Mouse (Mus musculus) lung, embryonic 15.5 days (tissue): ENCODE results near the gene Borcs5. TPM values are rescaled to one million over a fixed set of nuclear protein-coding genes. Genes with fewer than 3 reads are reported as not detected.
A peak's percentile ranks its signal among the peaks of the same experiment; 100 is the strongest.

Source experiments
- ATAC-seq: fragments of 200-750 bp; cut with Nextera tagmentation; 2 replicates; pipeline ENCODE4 v1.8.0; 2017; ENCODE audit warnings: moderate number of reproducible peaks, borderline replicate concordance; ENCODE audit not compliant: low FRiP score, low TSS enrichment; ENCODE audit errors: extremely low read depth
- H3K27ac ChIP-seq: fragments of 300-500 bp; sonication (generic); 2 replicates; pipeline ENCODE4 v1.5.1; 2015; ENCODE audit warnings: moderate library complexity, mild to moderate bottlenecking, inconsistent platforms
- H3K27me3 ChIP-seq: fragments of 300-500 bp; sonication (generic); 2 replicates; pipeline ENCODE4 v1.6.1; 2015; ENCODE audit warnings: inconsistent platforms
- H3K36me3 ChIP-seq: fragments of 300-500 bp; sonication (generic); 2 replicates; pipeline ENCODE4 v1.6.1; 2015; ENCODE audit warnings: inconsistent platforms
- H3K4me1 ChIP-seq: fragments of 300-500 bp; sonication (generic); 2 replicates; pipeline ENCODE4 v1.6.1; 2015; ENCODE audit warnings: inconsistent platforms
- H3K4me2 ChIP-seq: fragments of 300-500 bp; sonication (generic); 2 replicates; pipeline ENCODE4 v1.6.1; 2015; ENCODE audit warnings: inconsistent platforms, mild to moderate bottlenecking, moderate library complexity
- H3K4me3 ChIP-seq: fragments of 300-500 bp; sonication (generic); 2 replicates; pipeline ENCODE4 v1.5.1; 2015; ENCODE audit warnings: mild to moderate bottlenecking, inconsistent platforms
- H3K9ac ChIP-seq: fragments of 300-500 bp; sonication (generic); 2 replicates; pipeline ENCODE4 v1.6.1; 2015; ENCODE audit warnings: inconsistent platforms
- H3K9me3 ChIP-seq: fragments of 300-500 bp; sonication (generic); 2 replicates; pipeline ENCODE4 v1.6.1; 2016; ENCODE audit warnings: inconsistent platforms
- WGBS: fragments of 180-500 bp; shearing (Covaris S2); methylation state at CpG from one replicate; pipeline ENCODE4 v1.1.7; 2015; 5-methylcytosine and 5-hydroxymethylcytosine counted together
- polyA plus RNA-seq: library from polyadenylated mRNA; unstranded; fragments of >200 nt; fragmentation: Nextera tagmentation; extraction: Ambion mirVana; gene quantifications from 2 replicates; pipeline ENCODE4 v1.2.1, GENCODE M21; 2015

Borcs5 gene
- polyA plus RNA-seq = 13.4 and 15.9 TPM in 2 replicates

DNA sequence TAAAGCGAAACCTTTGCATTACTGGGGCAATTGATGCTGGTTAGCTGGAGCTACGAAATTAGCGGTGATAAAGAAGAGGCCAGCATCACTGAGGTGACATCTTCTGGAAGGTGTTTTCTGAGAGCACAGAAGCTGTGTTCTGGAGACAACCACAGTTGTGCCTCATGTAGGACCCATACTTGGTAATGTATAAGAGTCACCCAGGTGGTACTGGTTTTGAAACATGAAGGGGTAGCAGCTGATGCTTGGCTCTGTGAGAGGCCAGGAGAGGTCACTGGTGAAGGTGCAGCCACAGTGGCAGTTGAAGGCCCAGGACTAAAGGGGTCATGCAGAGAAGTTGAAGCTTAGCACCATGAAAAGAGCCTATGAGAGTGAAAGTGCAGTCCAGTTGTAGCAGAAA, at the start of gene Borcs5:
Borcs5 (plus strand) TSS at position 301 of the 400 bp plus-strand sequence.
- WGBS = 86% methylated on average over 3 of the region's 3 CpGs
- no peak for ATAC-seq
- Histone ChIP-seq H3K9ac (no peak within 1 kb of the TSS), H3K9me3 (no peaks in the 10 kb centered on the region), H3K27ac (no peak within 1 kb of the TSS), H3K4me1 (peaks cover 9% of the 10 kb centered on the region; the same call in 1 of the 2 replicates), H3K36me3 (no peaks in the 10 kb centered on the region), H3K27me3 (no peaks in the 10 kb centered on the region), H3K4me2 (no peak within 1 kb of the TSS), H3K4me3 (no peak within 1 kb of the TSS)

DNA sequence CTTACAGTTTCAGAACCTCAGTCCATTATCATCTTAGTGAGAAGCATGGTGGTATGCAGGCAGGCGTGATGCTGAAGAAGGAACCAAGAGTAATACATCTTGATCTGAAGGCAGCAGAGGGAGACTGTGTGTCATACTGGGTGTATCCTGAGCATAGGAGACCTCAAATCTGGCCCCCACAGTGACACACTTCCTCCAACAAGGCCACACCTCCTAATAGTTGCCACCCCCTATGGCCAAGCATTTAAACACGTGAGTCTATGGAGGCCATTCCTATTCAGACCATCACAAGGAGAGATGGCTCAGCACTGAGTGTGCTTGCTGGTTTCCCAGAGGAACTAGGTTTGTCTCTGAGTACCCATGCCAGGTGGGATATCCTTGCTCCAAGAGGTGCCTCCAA, 47.7 kb upstream of the Borcs5 start:
- ATAC-seq = no peak
- Histone ChIP-seq H3K4me1 (0 out of 2 replicates have a peak, but pooled peaks cover 2% of the 10 kb centered on the region), H3K4me2 (no peak overlapping the region), H3K27me3 (no peaks in the 10 kb centered on the region), H3K4me3 (no peak overlapping the region), H3K36me3 (no peaks in the 10 kb centered on the region), H3K27ac (no peak overlapping the region), H3K9me3 (no peaks in the 10 kb centered on the region), H3K9ac (no peak overlapping the region)
- WGBS = 84% methylated on average over 2 of the region's 2 CpGs

DNA sequence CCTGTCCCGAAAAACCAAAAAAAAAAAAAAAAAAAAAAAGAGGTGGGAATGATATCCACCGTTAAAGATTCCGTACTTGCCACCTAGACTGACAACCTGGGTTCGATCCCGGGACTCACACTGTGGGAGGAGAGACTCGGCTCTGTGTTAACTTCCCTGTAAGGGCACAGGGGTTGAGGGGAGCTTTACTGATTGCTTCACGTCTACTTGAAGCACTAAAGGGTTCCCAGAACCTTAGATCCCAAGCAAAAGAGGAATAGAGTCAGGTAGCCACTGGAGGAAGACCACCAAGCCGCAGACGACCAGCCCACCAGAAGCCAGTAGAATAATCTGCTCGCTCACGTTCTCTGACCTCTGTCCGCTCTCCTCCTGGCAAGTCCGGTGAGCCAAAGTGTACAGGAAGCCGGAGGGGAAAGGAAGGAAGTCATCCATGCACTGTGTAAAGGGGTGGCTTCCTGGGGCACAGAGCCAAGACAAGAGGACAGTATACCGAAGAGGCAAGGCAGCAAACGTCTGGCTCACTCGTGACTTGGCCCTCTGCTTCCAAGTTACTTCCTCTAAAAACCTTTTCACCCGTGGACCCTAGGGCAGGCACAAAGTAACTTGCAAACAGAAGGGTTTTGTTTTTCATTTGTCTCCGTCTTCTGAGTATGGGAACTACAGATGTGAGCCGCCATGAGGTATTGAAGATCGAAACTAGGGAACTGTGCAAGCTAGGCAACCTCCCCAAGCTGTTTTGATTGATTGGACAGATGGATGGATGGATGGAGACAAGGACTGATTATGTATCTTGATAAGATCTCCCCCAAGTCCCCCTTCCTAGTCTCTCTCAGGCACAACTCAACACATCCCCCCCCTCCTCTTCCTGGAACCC, 44.5 kb upstream of the Borcs5 start:
- ATAC-seq = 0 out of 2 replicates have a peak, but pooled peaks have one; percentile 69

DNA sequence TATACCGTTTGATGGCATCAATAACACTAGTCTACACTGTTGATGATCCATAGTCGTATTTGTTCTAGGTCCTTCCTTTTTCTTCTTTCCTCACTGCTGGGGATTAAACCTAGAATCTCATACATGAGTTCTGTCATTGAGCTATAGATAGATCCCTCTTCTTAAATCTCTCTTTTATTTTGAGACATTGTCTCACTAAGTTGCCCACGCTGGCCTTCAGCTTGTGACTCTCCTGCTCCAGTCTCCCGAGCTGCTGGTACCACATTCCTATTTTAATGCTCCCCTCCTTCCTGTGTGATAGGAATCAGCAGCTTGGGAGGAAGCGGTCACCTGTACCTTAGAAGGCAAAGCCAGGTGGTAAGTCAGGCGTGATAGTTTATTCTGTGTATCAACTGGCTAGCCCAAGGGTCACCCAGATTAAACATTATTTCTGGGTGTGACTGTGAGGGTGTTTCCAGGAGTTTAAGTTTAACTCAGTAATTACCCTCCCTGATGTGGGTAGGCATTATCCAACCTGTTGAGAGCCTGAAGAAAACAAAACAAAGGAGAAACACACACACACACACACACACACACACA, 41.6 kb upstream of the Borcs5 start:
- Histone ChIP-seq H3K4me1 (peaks cover 8% of the 10 kb centered on the region; the same call in 1 of the 2 replicates), H3K27me3 (no peaks in the 10 kb centered on the region), H3K27ac (no peak overlapping the region), H3K9me3 (no peaks in the 10 kb centered on the region), H3K36me3 (no peaks in the 10 kb centered on the region), H3K4me3 (no peak overlapping the region), H3K9ac (no peak overlapping the region), H3K4me2 (no peak overlapping the region)
- 65% methylated on average over 6 of the region's 6 CpGs for WGBS
- no peak for ATAC-seq

More for the DNA sequence above, 44.5 kb upstream of the Borcs5 start:
- Histone ChIP-seq H3K4me3 (no peak overlapping the region), H3K9me3 (no peaks in the 10 kb centered on the region), H3K27me3 (no peaks in the 10 kb centered on the region), H3K9ac (no peak overlapping the region), H3K4me1 (0 out of 2 replicates have a peak, but pooled peaks cover 2% of the 10 kb centered on the region), H3K4me2 (peak overlapping the region; percentile 22), H3K27ac (no peak overlapping the region), H3K36me3 (no peaks in the 10 kb centered on the region)
- 49% methylated on average over 21 of the region's 21 CpGs for WGBS

- ATAC-seq = no peak
- Histone ChIP-seq H3K27ac (no peak overlapping the region), H3K4me2 (no peak overlapping the region), H3K4me3 (no peak overlapping the region), H3K9ac (no peak overlapping the region), H3K36me3 (no peaks in the 10 kb centered on the region), H3K27me3 (no peaks in the 10 kb centered on the region), H3K4me1 (peaks cover 8% of the 10 kb centered on the region; the same call in 1 of the 2 replicates), H3K9me3 (no peaks in the 10 kb centered on the region)
- 44% methylated on average over 1 of the region's 1 CpGs for WGBS
These were observed 40.1 kb upstream of the Borcs5 start for GRCm38 (mm10) chr6:134599239-134599638.

- Histone ChIP-seq H3K27me3 (no peaks in the 10 kb centered on the region), H3K9ac (no peak overlapping the region), H3K4me3 (no peak overlapping the region), H3K9me3 (no peaks in the 10 kb centered on the region), H3K36me3 (no peaks in the 10 kb centered on the region), H3K27ac (no peak overlapping the region), H3K4me1 (peaks cover 6% of the 10 kb centered on the region; the same call in 1 of the 2 replicates), H3K4me2 (no peak overlapping the region)
- no peak for ATAC-seq
- WGBS = 62% methylated on average over 7 of the region's 7 CpGs
These were observed 38.2 kb upstream of the Borcs5 start for GRCm38 (mm10) chr6:134601130-134601529.

DNA sequence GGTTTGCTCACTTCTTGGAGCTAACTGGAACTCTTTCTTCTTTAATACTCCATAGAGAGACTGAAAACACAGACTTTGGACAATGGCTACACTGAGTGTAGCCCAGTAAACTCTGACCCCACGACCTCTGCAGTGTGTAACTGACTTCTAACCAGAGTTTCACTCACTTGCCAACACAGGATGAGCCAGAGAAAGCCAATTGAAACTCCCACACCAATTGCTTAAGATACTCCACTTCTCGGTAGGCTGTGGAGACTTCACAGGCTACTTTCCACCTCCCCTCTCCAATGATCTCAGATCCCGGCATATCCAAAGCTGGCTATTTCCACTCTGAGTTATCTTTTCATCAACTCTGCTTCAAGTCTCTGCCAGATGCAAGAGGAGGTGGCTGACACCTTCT, 37.5 kb upstream of the Borcs5 start:
- peaks cover 13% of the 10 kb centered on the region for H3K4me1 ChIP-seq
- ATAC-seq = no peak
- H3K27me3 ChIP-seq = no peaks in the 10 kb centered on the region
- H3K36me3 ChIP-seq = no peaks in the 10 kb centered on the region
- H3K9ac ChIP-seq = no peak overlapping the region
- H3K4me2 ChIP-seq = no peak overlapping the region
- no peak overlapping the region for H3K27ac ChIP-seq
- no peak overlapping the region for H3K4me3 ChIP-seq
- WGBS = 27% methylated on average over 3 of the region's 3 CpGs
- no peaks in the 10 kb centered on the region for H3K9me3 ChIP-seq

- ATAC-seq = no peak
- H3K9ac ChIP-seq = no peak overlapping the region
- WGBS = 34% methylated on average over 10 of the region's 10 CpGs
- peaks cover 19% of the 10 kb centered on the region for H3K4me1 ChIP-seq
- H3K27ac ChIP-seq = no peak overlapping the region
- no peak overlapping the region for H3K4me2 ChIP-seq
- no peak overlapping the region for H3K4me3 ChIP-seq
- H3K27me3 ChIP-seq = no peaks in the 10 kb centered on the region
- no peaks in the 10 kb centered on the region for H3K9me3 ChIP-seq
- H3K36me3 ChIP-seq = no peaks in the 10 kb centered on the region
These were observed 36.8 kb upstream of the Borcs5 start for GRCm38 (mm10) chr6:134602371-134603003.

DNA sequence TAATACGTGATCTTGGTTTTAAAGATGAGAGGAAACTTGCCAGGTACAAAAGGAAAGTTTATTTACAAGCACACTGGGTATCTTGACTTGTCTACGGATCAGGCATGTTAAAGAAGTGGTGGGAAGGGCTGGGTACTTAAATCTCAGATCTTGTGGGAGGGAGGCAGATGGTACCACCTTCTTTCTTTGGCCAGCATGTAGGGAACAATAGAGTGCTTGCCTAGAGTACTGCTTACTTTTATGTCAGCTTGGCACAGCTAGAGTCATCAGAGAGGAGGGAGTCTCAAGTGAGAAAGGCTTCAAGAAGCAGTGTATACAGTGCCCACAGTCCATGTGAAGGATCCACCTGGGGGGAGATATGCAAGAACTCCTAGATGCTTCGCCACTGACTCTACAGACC, 34.1 kb upstream of the Borcs5 start:
- H3K36me3 ChIP-seq = no peaks in the 10 kb centered on the region
- no peaks in the 10 kb centered on the region for H3K27me3 ChIP-seq
- no peak overlapping the region for H3K4me3 ChIP-seq
- H3K9ac ChIP-seq = no peak overlapping the region
- H3K9me3 ChIP-seq = no peaks in the 10 kb centered on the region
- WGBS = 79% methylated on average over 3 of the region's 3 CpGs
- no peak overlapping the region for H3K4me2 ChIP-seq
- H3K4me1 ChIP-seq = peaks cover 21% of the 10 kb centered on the region
- no peak for ATAC-seq
- no peak overlapping the region for H3K27ac ChIP-seq

DNA sequence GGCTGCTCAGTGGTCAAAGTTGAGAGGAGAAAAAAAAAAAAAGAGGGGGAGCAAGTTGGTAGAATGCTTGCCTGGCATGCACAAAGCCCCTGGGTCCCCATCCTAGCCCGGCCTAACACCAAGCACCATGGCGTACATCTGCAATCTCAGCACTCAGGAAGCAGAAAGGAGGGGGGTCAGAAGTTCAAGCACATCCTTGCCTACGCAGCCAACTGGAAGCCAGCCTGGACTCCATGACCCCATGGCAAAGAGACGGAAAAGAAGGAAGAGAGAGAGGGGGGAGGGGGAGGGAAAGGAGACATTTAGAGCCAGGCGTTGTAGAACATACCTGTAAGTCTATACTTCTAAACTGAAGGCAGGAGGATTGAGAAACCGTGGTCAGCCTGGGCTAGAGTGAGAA, 32.8 kb upstream of the Borcs5 start:
- H3K27ac ChIP-seq = peak overlapping the region; percentile 75
- peak overlapping the region; percentile 19; the same call in 1 of the 2 replicates for H3K4me2 ChIP-seq
- ATAC-seq = peak; percentile 58; the same call in 1 of the 2 replicates
- no peaks in the 10 kb centered on the region for H3K9me3 ChIP-seq
- H3K4me1 ChIP-seq = peaks cover 20% of the 10 kb centered on the region
- H3K9ac ChIP-seq = no peak overlapping the region
- no peaks in the 10 kb centered on the region for H3K27me3 ChIP-seq
- WGBS = 31% methylated on average over 6 of the region's 6 CpGs
- no peaks in the 10 kb centered on the region for H3K36me3 ChIP-seq
- no peak overlapping the region for H3K4me3 ChIP-seq

- WGBS = 41% methylated on average over 9 of the region's 9 CpGs
- H3K27ac ChIP-seq = peak overlapping the region; percentile 75
- no peak overlapping the region for H3K9ac ChIP-seq
- ATAC-seq = peak; percentile 47; the same call in 1 of the 2 replicates
- H3K27me3 ChIP-seq = no peaks in the 10 kb centered on the region
- H3K4me1 ChIP-seq = peaks cover 21% of the 10 kb centered on the region
- H3K4me3 ChIP-seq = no peak overlapping the region
- H3K36me3 ChIP-seq = no peaks in the 10 kb centered on the region
- H3K9me3 ChIP-seq = no peaks in the 10 kb centered on the region
- peak overlapping the region; percentile 19; the same call in 1 of the 2 replicates for H3K4me2 ChIP-seq
These were observed 32.2 kb upstream of the Borcs5 start for GRCm38 (mm10) chr6:134606949-134607746.
